Mouse (Mus musculus): ENCODE data around the gene Gamt. TPM values are rescaled to one million over a fixed set of nuclear protein-coding genes. Genes with fewer than 3 reads are reported as not detected.

Gene Gamt
- under 1 TPM in 1 of 2 experiments, not detected in 1; 0.34 TPM for polyA plus RNA-seq (2017; shearing (Covaris generic))

DNA sequence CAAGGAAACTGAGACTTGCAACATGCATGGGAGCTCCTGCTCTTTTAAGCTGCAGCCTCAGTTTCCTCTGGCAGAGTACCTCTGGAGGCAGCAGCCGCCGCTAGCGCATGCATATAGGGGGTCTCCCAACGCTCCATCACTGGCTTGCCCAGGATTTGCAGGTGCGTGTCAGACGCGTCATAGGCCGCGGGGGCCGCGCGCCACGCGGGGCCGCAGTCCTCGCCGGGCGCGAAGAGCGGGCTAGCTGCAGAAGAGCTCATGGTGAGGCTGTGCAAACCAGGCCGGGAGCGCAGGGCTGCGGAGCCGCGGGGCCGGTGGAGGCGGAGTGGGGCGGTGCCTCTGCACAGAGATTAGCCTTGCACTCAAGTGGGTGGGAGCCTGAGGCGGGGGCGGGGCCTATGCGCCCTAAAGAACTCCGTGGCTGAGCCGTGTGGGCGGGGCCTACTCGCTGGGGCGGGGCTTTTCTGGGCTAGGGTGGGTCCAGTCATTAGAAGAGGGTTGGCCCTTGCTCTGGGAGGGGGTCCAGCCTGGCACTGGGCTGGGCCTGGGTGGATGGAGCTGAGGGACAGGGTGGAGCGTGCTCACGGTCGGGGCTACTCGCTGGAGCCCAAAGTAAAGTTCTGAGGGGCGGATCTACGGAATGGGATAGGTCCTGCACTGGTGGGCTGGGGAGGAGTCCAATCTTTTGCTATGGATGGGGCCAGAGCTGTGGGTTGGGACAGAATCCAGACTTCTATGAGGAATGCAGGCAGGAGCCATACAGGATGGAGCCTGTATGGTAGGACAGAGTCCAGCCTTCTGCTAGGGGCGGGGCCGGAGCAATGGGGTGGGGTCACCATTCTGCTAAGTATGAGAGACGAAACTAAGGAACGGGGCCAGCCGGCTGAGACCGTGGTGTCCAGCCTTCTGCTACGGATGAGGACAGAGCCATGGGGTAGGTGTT lies at the start of gene Gamt, which contains the start of gene Dazap1:
TSS of gene Gamt (minus strand) at position 371 of the 943 bp plus-strand sequence.
TSS of gene Dazap1 (plus strand) at position 845 of the 943 bp plus-strand sequence.
- peak; percentile 56 for ATAC-seq

DNA sequence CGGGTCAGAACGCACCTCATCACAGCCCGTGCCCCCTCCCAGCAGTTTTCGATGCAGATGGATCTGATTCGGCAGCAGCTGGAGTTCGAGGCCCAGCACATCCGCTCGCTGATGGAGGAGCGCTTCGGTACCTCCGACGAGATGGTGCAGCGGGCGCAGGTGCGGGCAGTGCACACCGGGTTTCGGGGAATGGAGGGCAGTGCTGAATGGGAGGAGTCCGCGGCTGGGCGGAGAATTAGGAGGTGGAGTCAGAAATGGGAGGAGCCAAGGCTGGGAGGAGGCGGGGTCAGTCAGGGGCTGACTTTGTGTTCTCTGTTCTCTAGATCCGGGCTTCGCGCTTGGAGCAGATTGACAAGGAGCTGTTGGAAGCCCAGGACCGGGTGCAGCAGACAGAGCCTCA lies 44.0 kb upstream of the Gamt start:
- ATAC-seq: peak; percentile 61

DNA sequence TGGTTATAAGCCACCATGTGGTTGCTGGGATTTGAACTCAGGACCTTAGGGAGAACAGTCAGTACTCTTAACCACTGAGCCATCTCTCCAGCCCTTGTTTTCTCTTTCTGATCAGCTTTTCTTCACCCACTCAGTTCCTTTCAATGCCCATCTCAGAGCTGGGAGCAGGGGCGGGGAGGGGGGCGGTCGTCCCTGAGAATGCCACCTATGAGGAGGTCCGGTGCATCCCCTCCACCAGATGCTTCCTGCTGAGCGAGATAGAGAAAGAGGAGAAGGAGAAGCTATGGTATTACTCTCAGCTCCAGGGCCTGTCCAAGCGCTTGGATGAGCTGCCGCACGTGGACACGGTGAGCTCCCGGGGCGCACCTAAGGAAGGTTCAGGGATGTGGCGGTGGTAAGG lies 43.6 kb upstream of the Gamt start:
- ATAC-seq: no peak

DNA sequence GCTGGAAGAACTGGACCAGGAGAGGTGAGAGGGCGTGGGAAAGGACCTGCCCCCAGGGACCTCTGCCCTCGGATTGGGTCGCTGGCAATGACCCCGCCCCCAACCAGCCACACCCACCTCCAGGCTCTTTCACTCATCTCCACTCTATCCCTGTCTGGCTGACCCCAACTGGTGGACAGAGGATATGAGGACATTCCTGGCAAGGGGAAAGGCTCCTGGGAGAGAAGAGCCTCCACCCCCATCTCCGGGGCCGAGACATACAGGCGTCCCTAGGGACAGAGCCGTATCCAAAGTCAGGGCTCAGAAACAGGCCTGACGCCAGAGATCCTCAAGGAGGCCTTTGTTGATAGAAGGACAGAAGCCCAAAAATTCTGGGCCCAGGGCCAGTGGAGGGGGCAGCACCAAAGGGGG lies 41.7 kb upstream of the Gamt start:
- no peak for ATAC-seq

DNA sequence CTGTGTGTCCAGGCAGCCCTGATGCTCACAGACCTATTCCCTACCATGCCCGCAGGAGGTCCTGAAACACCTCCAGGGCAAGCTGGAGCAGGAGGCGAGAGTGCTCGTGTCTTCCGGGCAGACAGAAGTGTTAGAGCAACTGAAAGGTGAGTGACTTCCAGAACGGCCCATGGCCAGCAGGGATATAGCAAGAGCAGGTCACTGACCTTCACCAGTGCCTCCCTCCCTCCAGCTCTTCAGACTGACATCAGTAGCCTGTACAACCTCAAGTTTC lies 41.2 kb upstream of the Gamt start:
- no peak for ATAC-seq

DNA sequence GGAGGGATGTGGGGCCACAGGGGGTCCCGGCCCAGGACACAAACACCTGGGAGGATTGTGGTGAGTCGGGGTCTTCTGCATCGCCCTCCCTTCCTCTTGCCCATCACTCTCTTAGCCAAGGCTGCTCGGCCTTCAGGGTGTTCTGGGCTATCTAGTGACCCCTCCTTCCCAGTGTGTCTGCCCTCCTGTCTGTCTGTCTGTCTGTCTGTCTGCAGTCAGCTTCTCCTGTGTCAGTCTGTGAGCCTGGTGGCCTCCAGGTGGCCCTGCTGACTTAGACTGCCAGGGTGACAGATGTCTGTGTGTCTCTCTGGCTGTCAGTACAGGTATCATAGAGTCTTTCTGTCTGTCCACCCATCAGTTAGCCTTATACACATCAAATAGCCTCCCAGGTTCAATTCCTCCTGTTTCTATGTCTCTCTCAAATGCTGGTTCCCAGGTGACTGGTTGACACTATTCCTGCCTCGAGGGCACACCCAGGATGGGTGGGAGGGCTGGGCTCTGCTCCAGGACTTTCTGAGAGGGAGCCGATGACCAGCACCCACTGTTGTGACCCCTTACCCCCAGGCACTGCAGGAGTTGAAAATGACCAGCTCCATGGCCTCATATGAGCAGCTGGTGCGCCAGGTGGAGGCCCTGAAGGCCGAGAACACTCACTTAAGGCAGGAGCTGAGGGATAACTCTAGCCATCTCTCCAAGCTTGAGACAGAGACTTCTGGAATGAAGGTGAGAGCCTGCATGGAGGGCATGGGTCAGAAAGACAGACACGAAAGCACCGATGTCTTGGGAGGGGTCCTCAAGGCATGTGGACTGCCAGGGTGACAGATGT lies 40.7 kb upstream of the Gamt start:
- ATAC-seq: no peak

DNA sequence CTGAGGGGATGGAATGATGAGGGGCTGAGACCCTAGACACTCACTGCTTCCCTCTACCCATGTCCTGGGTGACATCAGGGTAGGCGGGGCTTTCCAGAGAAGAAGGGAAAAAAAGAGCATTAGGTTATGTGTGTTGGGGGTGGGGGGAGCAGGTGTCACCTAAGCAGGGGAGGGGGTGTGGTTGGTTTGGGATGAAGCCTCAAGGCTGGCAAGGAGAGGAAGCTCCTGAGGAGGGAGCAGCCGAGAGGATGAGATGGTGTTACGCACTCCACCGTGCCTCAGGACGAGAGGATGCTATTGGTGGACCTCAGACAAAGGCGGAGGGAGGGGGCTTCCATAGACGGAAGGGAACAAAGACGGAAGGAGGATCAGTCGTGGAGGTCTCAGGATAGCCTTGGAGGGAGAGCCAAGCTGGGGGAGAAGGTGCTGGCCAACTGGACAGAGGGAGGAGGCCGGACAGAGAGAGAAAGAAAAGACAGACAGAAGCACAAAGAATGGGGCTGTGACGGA lies 39.9 kb upstream of the Gamt start:
- no peak for ATAC-seq

DNA sequence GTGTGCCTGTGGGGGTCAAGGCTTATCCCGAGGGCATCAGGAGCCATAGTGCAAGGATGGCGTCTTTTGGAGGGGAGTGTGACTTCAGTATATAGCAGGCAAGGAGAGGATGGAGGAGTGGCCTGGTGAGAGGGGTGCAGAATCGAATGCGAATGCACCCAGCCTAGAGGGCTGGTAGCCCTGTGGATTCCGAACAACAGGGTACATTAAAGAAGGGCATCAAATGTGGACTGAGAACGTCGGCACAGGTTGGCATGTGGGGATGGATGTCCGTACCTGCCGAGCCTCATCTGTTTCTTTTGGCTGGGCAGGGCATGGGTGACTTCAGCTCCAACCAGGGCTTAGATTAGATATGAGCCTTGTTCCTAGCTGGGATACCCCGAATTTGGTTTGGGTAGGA lies 39.0 kb upstream of the Gamt start:
- ATAC-seq: no peak

DNA sequence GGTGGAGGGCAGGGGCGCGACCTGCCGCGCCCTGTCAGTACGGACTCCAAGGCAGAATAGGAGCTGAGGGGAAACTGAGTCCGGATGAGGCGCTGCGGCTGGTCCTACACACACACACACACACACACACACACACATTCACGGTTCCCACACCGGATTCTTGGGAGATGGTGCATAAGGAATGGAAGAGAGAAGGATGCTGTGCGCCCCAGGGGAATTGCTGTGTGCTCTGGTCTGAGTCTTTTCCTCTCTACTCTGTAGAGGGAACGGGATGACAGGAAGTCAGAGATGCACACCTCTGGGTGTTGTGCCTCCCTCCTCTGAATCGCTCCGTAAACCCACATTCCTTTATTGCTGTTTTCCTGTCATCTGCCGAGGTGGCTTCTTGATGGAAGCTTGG lies 38.5 kb upstream of the Gamt start:
- ATAC-seq: no peak

DNA sequence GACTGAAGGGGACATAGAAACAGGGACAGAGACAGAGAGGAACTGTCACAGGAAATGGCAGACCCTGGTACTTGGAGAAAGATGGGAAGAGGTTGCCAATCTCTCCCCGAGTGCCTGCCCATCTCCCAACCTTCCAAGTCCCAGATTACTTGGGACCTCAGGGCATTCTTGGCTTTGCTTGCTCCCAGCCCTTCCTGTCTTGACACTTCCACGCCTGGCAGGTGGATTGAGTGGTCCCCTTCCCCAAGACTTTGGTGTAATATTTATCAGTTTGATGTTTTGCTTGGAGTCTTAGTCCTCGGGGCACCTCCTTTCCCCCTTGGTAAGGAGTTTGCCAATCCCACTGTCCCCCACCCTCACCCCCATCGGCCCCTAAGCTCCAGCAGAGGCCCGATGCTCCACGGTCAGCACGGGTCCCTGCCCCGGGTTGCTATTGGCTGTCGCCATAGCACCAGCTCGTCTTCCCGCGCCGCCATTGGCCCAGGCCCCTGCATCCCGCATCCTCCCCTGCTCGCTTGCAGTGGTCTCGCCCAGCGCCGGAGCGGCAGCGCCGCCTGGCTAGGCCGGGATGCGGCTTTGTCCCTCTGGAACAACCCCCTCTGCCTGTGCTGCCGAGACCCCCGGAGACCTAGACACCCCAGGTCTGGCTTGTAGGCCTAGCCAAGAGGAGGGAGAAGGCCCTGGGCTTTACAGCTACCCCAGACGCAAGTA lies 37.9 kb upstream of the Gamt start:
- ATAC-seq: no peak

DNA sequence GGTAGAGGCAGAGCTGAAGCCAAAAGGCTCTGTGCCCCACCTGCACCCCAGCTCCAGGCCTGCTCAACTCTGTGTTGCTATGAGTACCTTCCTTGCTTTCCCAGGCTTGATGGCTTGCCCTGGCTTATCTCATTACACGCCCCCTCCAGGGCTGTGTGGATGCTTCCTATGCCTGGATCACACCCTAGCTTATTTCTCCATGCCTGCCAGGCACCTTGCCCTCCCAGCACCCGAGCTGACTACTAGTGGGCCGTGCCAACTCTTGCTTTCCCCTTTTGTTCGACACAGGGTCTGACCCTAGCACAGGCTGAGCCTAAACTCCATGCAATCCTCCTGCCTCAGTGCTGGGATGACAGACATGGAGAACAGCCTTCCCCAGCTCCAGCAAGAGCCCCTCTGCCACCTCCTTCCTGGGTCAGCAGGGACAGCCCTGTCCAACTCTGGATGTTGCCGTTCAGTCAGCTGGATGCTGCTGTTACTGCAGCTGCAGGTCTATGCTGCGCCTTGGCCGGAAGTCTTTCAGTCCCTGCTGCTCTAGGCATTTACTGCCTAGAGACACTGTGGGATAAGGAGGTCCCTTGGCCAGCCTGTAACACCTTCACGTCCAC lies 36.8 kb upstream of the Gamt start:
- no peak for ATAC-seq

DNA sequence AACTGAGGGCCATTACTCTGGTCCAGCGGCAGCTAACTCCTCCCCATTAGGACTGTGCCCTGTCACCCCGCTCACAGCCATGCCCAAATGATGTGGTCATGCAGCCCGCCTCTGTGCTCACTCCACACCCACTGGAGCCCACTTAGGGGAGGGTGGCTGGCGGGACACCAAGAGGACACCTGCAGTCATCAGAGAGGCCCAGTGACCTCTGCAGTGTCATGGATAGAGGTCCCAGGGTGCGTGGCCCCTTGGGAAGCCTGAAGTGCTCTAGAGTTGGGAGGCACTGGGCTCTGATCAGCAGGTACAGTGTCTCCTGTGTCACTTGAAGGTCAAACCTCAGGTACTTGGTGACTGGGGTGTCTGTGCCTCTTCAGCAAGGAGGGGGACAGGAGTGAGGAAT lies 36.0 kb upstream of the Gamt start:
- no peak for ATAC-seq

DNA sequence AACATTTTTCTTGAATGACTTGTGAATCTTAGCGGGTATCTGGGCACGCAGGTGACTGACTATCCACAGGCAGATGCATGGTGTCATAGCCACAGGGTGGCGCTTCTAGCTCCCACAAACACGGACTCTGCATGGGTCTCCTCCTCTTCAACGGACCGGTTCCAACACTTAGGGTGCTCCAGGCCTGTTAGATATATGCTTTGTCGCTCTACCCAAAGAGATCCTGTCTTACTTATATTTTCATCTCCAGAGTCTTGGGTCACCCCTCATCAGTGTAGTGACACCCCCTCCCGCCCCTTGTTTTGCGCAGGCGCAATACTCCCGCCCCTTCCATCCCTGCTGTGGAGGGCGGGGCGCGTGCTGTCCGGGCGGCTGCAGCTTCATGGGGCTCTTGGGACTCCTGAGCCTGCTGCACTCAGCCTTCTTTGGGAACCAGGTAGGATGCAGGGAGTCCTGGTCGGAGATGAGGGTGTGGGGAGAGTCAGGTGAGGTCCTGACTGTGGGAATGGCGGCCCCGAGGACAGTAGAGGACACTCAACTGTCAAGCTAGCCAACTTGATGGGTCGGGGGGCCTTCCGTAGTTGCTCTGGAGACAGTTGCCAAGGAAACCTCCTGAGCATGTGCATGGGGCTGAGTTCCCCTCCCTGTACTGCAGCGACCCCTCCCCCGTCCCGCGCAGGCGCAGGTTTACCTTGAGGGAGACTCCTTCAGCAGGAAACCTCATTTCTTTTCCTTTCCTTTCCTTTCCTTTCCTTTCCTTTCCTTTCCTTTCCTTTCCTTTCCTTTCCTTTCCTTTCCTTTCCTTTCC lies 35.0 kb upstream of the Gamt start, which contains the start of gene Apc2:
TSS of gene Apc2 (plus strand) at position 360 of the 808 bp plus-strand sequence.
- ATAC-seq: peak; percentile 40

DNA sequence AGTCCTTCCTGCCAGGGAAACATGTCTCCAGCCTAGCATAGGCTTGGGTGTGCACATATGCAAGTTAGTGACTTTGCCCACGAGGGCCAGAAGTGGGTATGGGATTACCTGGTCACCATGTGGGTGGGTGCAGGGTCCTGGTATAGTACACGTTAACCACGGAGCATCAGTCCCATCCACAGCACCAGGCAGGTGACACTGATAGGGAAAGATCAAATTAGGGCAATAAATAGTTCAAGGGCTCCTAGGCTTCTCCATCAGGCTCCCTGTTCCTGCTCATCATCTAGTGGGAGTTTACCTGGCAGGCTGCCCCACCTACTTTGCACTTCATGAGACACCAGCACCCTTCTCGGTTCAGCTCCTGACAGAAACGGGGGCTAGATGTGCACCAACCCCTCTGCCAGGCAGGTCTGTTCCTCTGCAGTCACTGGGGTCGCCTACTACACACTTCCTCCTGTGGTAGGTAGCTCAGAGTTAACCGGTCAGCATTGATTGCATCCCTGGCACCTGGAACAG lies 34.0 kb upstream of the Gamt start:
- ATAC-seq: no peak

DNA sequence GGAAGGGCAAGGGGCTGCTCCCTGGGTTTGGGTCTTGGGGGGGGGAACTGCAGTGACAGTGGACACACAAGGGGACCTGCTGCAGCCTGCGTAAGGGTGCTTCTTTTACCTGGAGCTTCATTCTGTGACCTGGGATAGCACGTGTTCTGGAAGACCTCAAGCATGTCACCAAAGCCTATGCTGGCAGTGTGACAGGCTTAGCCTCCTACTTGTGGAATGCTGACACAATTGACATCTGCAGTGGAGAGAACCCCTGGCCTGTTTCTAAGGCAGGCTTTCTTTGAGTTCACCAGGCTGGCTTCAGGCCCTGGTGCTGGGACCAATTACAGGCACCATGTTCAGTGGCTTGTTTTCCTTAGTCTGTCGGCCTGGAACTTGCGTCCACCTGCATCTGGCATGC lies 33.5 kb upstream of the Gamt start:
- no peak for ATAC-seq

DNA sequence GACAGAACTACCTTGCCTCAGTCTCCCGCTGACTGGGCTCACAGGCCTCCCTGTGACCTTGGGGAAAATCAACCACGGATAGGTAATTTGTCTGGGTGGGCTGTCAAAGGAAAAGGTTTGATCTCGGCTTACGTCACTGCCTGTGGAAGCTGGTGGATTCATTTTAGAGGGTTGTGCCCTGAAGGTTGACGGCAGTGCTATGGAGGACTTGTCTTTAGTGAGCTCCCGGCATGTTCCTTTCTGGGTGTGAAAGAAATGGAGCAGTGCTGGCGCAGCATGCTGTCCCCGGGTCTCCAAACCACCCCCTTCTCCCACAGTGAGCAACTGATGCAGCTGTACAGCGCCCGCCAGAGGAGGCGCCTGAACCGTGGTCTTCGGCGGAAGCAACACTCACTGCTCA lies 32.5 kb upstream of the Gamt start:
- no peak for ATAC-seq

DNA sequence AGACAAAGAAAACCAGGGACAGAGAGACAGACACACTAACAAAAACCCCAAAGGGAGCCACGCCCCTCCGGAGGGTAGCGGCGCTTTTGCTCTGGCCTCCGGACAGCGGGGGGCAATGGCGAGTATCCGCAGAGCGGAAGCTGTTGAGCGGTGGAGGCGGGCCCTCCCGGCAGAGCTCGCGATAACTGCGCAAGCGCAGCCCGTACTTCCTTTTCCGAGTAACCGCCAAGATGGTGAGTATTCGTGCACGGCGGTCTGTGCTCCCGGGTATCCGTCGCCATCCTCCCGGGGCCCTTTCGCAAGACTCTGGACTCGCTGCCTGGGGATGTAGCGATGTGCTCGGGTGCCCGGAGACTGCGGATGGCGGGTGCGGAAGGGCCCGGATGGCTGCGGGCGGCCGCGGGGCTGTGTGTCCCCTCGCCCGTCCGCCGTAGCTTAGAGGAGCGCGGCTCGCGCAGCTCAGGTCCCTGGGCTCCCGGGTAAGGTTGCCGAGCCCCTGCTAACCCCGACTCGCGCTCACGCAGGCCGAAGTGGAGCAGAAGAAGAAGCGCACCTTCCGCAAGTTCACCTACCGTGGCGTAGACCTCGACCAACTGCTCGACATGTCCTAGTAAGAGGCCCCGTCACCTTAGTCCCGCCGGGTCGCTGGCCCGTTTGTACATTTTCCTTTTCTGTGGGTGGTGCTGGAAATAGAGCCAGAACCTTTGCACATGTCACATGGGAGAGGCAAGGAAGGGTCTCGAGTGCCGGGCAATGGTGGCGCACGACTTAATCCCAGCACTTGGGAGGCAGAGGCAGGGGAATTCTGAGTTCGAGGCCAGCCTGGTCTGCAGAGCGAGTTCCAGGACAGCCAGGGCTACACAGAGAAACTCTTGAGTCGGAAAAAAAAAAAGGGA lies 31.7 kb upstream of the Gamt start, which contains the start of gene Rps15:
TSS of gene Rps15 (plus strand) at position 203 of the 896 bp plus-strand sequence.
- ATAC-seq: peak; percentile 85

DNA sequence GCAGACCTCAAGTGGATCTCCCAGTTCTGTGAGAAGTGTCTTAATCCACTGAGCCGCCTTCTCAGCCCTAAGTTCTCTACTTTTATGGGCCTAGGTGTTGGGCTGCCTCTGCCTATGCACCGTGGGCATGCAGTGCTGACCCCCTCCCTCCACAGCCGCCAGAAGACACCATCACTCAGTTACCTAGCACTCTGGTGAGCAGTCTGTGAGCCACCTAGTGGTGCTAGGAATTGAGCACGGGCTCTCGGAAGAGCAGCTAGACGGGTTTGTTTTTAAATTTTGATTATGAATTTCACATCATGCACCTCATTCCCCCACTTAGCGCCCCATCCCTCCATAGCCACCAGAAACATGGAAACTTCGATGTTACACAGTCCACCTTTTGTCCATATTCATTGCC lies 27.8 kb upstream of the Gamt start:
- ATAC-seq: no peak

DNA sequence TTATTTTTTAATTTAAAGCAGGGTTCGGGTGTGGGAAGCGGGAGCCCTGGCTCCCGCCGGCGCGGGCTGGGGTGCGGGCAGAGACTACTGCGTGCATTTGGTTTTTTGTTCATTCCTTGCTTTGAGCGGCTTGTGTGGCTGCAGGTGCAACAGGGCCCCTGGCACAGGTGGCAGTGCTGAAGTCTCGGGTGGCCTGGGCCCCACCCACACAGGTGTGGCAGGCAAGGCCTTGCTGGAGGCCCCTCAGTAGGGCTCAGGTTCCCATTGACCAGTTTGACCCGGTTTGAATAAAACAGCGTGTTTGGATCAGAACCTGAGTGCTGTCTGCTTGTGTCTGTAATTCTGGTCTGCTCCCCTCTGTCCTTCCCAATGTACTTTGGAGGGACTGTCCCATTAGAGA lies 27.3 kb upstream of the Gamt start:
- no peak for ATAC-seq

Data from activated CD4-positive, CD25-positive, alpha-beta regulatory T cell, adult 4 months (primary cell).